Mouse (Mus musculus) lung, adult 2 months (tissue): ENCODE data around the gene Itgb2. TPM values are rescaled to one million over a fixed set of nuclear protein-coding genes. Genes with fewer than 3 reads are reported as not detected.

Source experiments
- DNase-seq: peaks from one replicate; pipeline ENCODE4 v3.0.0; 2022
- H3K4me1 ChIP-seq: fragments of 200-500 bp; 2 replicates; pipeline ENCODE4 v1.6.1; 2011; ENCODE audit warnings: low read length; ENCODE audit not compliant: control insufficient read depth, insufficient read depth
- H3K4me3 ChIP-seq: fragments of 200-500 bp; replicated peaks from 2 replicates; pipeline ENCODE3; 2011; ENCODE audit warnings: low read depth, mild to moderate bottlenecking, control low read depth, low read length; ENCODE audit errors: extremely low read depth
- CTCF ChIP-seq: fragments of 200-500 bp; IDR thresholded peaks from 2 replicates; pipeline ENCODE4 v1.5.1; 2011; ENCODE audit warnings: mild to moderate bottlenecking, low read length, control low read depth; ENCODE audit not compliant: insufficient read depth
- POLR2A ChIP-seq: fragments of 200-500 bp; IDR thresholded peaks from 2 replicates; pipeline ENCODE4 v1.6.1; 2011; ENCODE audit warnings: low read depth, mild to moderate bottlenecking, control low read depth, low read length, borderline replicate concordance; ENCODE audit errors: extremely low read depth
- WGBS: fragments of 180-500 bp; shearing (Covaris S2); methylation state at CpG from one replicate; pipeline ENCODE4 v1.1.7; 2018; 5-methylcytosine and 5-hydroxymethylcytosine counted together
- polyA plus RNA-seq: library from polyadenylated mRNA; depleted of rRNA; stranded (reverse); fragments of >200 nt; gene quantifications from 2 replicates; pipeline ENCODE4 v1.2.3, GENCODE M21; 2012

Itgb2 gene
- polyA plus RNA-seq, 1 experiment: 91.7 TPM

GRCm38 (mm10) chr10:77560830-77561229 is 30.8 kb downstream of the Itgb2 start:
- DNase-seq: no peak
- Histone ChIP-seq H3K4me3 (no peak overlapping the region), H3K4me1 (no peaks in the 10 kb centered on the region)
- TF ChIP-seq POLR2A (no peak), CTCF (no peak)
- WGBS: 73% methylated on average over 9 of the region's 9 CpGs

DNA sequence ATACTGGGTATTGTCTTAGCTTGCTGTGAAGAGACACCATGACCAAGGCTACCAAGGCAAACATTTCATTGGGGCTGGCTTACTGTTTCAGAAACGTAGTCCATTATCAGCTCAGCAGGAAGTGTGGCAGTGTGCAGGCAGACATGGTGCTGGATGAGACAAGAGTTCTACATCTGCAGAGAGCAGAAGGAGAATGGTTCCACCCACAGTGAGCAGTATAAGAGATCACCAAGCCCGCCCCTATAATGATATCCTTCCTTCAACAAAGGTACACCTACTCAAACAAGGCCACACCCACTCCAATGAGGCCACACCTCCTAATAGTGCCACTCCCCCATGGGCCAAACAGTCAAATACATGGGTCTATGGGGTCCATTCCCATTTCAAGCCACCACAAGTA is 31.5 kb downstream of the Itgb2 start:
- Histone ChIP-seq H3K4me3 (no peak overlapping the region), H3K4me1 (no peaks in the 10 kb centered on the region)
- no peak for DNase-seq
- no peak for TF ChIP-seq CTCF
- TF ChIP-seq POLR2A: no peak
- 53% methylated on average over 2 of the region's 2 CpGs for WGBS

- WGBS: 68% methylated on average over 8 of the region's 8 CpGs
- Histone ChIP-seq H3K4me3 (no peak overlapping the region), H3K4me1 (no peaks in the 10 kb centered on the region)
- DNase-seq: no peak
- no peak for TF ChIP-seq POLR2A
- no peak for TF ChIP-seq CTCF
Measured at GRCm38 (mm10) chr10:77565005-77565404, 35.0 kb downstream of the Itgb2 start.

DNA sequence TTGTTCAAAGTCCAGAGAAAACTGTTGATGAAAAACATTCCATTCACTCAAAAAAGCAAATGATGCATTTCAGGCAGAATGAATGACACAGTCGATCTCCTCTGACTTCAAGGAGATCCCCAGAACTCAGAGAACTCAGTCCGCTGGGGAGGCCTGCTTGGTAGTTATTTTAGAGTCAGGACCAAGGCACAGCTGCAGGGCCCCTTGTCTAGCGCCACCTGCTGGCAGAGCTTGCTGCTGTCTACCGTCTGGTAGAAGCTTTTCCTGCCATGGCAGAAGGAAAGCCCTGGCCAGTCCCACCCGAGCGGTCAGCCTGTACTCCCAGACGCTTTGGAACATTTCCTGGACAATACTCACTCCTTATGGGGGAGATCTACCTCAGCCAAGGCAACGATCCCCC is 36.6 kb downstream of the Itgb2 start:
- Histone ChIP-seq H3K4me3 (no peak overlapping the region), H3K4me1 (no peaks in the 10 kb centered on the region)
- TF ChIP-seq POLR2A (no peak), CTCF (peak; percentile 87)
- WGBS: 20% methylated on average over 8 of the region's 8 CpGs
- DNase-seq: peak; percentile 86

GRCm38 (mm10) chr10:77569481-77569880 is 39.4 kb downstream of the Itgb2 start:
- no peak for DNase-seq
- Histone ChIP-seq H3K4me3 (no peak overlapping the region), H3K4me1 (no peaks in the 10 kb centered on the region)
- no peak for TF ChIP-seq CTCF
- TF ChIP-seq POLR2A: no peak
- 46% methylated on average over 7 of the region's 7 CpGs for WGBS

DNA sequence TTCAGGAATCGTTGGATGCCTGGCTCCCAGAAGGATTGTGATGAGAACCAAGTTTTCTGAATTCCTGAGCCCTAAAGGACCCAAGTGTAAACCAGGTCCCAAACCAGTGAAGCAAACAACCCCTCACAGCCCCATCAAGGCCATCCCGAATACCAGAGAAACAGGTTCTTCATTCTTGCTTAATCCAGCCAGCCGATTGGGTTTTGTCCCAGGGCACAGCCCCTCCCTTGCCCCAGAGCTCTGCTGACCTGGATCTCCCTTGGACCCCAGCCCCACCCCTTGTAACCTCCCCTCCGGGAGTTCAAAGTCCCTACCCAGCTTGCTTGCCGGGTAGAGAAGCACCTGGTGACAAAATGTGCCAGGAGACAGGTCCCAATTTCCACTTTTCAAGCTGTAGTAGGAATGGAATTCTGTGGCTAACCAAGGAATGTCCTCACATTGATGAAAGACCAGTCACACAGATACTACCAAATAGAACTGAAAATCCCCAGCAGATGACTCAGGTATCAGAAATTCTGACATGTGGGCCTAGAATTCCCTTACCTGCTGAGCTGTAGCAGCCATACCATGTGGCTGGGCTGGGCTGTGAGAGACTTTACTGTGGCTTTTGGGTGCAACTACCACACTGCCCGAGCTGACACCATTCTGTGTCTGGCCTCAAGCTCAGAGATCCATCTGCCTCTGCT is 40.1 kb downstream of the Itgb2 start:
- no peaks in the 10 kb centered on the region for H3K4me1 ChIP-seq
- TF ChIP-seq POLR2A: no peak
- H3K4me3 ChIP-seq: no peak overlapping the region
- WGBS: 39% methylated on average over 6 of the region's 6 CpGs
- DNase-seq: no peak

- no peak for DNase-seq
- Histone ChIP-seq H3K4me3 (no peak overlapping the region), H3K4me1 (no peaks in the 10 kb centered on the region)
- TF ChIP-seq POLR2A: no peak
- peak; percentile 37; the same call in 1 of the 2 replicates for TF ChIP-seq CTCF
- WGBS: 15% methylated on average over 3 of the region's 3 CpGs
Measured at GRCm38 (mm10) chr10:77572225-77572624, 42.2 kb downstream of the Itgb2 start.

DNA sequence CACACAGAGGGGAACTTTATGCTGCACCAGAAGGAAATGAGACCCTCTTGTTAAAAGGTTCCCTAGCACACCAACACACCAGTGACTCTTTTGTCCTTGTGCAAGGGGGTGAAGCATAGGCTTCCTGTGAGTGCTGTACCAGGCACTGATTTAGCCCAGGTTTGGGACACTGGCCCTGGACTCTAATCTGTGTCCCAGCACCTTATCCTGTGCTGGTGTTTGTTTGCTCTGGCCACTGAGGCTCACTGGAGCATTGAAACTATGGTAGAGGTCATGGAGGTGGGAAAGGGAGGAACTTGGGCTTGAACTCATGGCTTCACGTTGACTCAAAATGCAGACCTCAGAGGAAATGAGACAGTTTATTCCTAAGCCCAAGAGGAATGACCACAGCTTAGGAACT is 43.1 kb downstream of the Itgb2 start:
- no peaks in the 10 kb centered on the region for H3K4me1 ChIP-seq
- no peak overlapping the region for H3K4me3 ChIP-seq
- DNase-seq: no peak
- 61% methylated on average over 1 of the region's 1 CpGs for WGBS
- TF ChIP-seq POLR2A: no peak
- TF ChIP-seq CTCF: no peak

- Histone ChIP-seq H3K4me3 (no peak overlapping the region), H3K4me1 (peaks cover 19% of the 10 kb centered on the region)
- no peak for DNase-seq
- TF ChIP-seq CTCF: no peak
- TF ChIP-seq POLR2A: no peak
- WGBS: 56% methylated on average over 10 of the region's 10 CpGs
Measured at GRCm38 (mm10) chr10:77580027-77580920, 50.2 kb downstream of the Itgb2 start.
